Mouse (Mus musculus) urinary bladder, postnatal 0 days (tissue): ENCODE results near the gene Zfp612. TPM values are rescaled to one million over a fixed set of nuclear protein-coding genes. Genes with fewer than 3 reads are reported as not detected.

ENCODE experiments used
- polyA plus RNA-seq: library from polyadenylated mRNA; unstranded; fragments of >200 nt; fragmentation: Nextera tagmentation; extraction: Ambion mirVana; gene quantifications from 2 replicates; pipeline ENCODE4 v1.2.1, GENCODE M21; 2015

The Zfp612 gene
- polyA plus RNA-seq, result 3.1 and 3.2 TPM in 2 replicates

DNA sequence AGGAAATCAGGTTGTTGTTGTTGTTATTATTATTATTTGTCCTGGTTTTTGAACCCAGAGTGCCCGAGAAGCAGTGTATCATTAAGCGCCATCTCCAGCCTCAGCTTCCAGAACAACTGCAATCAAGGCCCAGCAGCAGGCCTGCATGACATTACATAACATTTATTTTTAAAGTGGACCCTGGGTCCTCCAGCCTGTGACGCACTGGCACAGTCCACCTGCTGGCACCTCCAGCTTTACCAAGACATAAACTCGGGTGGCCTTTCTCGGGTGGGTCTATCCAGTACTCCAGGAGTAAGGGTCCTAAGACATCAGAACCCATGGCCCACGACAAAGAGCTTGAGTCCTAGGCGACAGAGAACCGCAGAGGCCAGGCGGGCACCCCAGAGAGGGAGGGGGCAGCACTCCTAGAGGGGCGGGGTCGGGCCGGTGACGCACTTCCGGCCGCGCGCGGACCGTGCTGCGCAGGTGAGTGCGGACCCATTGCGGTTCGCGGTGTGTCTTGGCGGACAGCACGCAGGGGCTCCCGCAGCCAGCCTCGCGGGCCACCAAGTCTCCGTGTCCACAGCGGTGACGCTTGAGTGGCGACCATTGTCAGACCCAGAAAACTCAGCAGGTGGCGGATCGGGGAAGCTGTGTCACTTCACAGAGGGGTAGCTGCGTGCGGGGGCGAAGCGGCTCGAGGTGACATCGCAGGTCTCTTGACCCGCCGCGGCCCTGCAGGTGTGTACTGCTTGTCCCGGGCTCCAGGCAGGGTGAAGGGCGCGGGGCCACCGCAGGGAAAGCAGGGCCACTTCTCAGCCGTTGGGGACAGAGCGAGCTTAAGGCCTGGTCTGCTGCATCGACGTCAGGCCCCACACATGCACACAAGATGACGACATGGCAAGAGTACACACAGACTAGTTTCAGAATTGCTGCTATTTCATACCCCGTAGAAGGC, at the start of gene Zfp612:
TSS of gene Zfp612 (plus strand) at position 465 of the 940 bp plus-strand sequence.

GRCm38 (mm10) chr8:110039659-110040058, 39.9 kb upstream of the Zfp612 start, which contains the start of gene Chst4:
Chst4 (minus strand) TSS chr8:110039740.

GRCm38 (mm10) chr8:110100907-110101306, 21.4 kb downstream of the Zfp612 start, which contains the start of gene Gm21964:
Gm21964 (plus strand) TSS chr8:110101207.

DNA sequence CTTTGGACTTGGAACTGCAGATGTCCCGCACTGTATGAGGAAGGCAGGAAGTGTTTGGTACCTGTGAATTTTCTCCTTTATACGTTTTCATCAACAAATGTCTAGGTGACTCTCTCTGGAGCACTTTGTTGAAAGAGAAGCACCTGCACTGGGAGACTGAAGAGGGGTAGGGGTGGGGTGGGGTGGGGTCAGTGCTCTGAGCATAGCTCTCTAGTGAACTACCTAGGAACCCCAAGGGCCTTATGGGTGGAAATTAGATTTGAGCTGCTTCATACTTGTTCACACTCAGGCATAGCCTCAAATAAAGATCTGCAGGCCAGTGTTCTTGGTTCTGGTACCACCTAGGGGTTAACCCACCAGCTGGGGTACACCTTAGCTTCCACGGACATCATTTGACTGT, 23.1 kb downstream of the Zfp612 start, which contains the start of gene Gm17720:
TSS of gene Gm17720 (minus strand) at position 101 of the 400 bp plus-strand sequence.

Other genes starting within 250 kb of the Zfp612 start
- gene Phlpp2, start 211.2 kb upstream of the Zfp612 start, polyA plus RNA-seq, result 1.0 and 1.6 TPM in 2 replicates
- 8.1 and 9.8 TPM in 2 replicates for gene Marveld3, start 117.5 kb upstream of the Zfp612 start, polyA plus RNA-seq
- gene Tat, start 89.3 kb upstream of the Zfp612 start, polyA plus RNA-seq, result 0.17 and 0.27 TPM in 2 replicates
- gene Chst4, start 40.0 kb upstream of the Zfp612 start, polyA plus RNA-seq, result 2.0 and 2.1 TPM in 2 replicates
- not detected in 2 replicates for gene Gm21964, start 21.5 kb downstream of the Zfp612 start, polyA plus RNA-seq
- gene Gm17720, start 23.0 kb downstream of the Zfp612 start, polyA plus RNA-seq, result not detected in 2 replicates
- not detected in 2 replicates for gene Calb2, start 88.5 kb downstream of the Zfp612 start, polyA plus RNA-seq
- gene Cmtr2, start 135.9 kb downstream of the Zfp612 start, polyA plus RNA-seq, result 3.8 and 4.0 TPM in 2 replicates
- not detected in 2 replicates for gene Hydin, start 187.2 kb downstream of the Zfp612 start, polyA plus RNA-seq